Mouse (Mus musculus) cerebellum, adult 2 months (tissue): ENCODE measurements around the gene Arid1b. TPM values are rescaled to one million over a fixed set of nuclear protein-coding genes. Genes with fewer than 3 reads are reported as not detected.

Experiments
- DNase-seq, 2 experiments: peaks; one replicate each; pipeline ENCODE4 v3.0.0; 2021
- H3K27ac ChIP-seq: fragments of 200-500 bp; 2 replicates; pipeline ENCODE4 v1.5.1; 2012; ENCODE audit warnings: low read length, control low read depth, inconsistent platforms; ENCODE audit not compliant: insufficient read depth
- H3K27me3 ChIP-seq: fragments of 200-500 bp; 2 replicates; pipeline ENCODE4 v1.6.1; 2012; ENCODE audit warnings: inconsistent platforms, mild to moderate bottlenecking, low read length, moderate library complexity; ENCODE audit not compliant: control insufficient read depth, insufficient read depth
- H3K4me1 ChIP-seq: fragments of 200-500 bp; 2 replicates; pipeline ENCODE4 v1.6.1; 2011; ENCODE audit warnings: low read length; ENCODE audit not compliant: control insufficient read depth, insufficient read depth
- H3K4me3 ChIP-seq: fragments of 200-500 bp; replicated peaks from 2 replicates; pipeline ENCODE3; 2011; ENCODE audit warnings: mild to moderate bottlenecking, low read depth, low read length, control low read depth; ENCODE audit not compliant: insufficient read depth
- CTCF ChIP-seq: fragments of 200-500 bp; IDR thresholded peaks from 2 replicates; pipeline ENCODE4 v1.5.1; 2011; ENCODE audit warnings: low read depth, mild to moderate bottlenecking, control low read depth, low read length, moderate library complexity, borderline replicate concordance; ENCODE audit not compliant: insufficient read depth
- POLR2A ChIP-seq: fragments of 200-500 bp; IDR thresholded peaks from 2 replicates; pipeline ENCODE4 v1.6.1; 2011; ENCODE audit warnings: low read length, control low read depth, borderline replicate concordance; ENCODE audit not compliant: insufficient read depth
- WGBS: fragments of 180-500 bp; shearing (Covaris S2); methylation state at CpG from one replicate; pipeline ENCODE4 v1.1.7; 2018; 5-methylcytosine and 5-hydroxymethylcytosine counted together
- polyA plus RNA-seq: library from polyadenylated mRNA; depleted of rRNA; stranded (reverse); fragments of >200 nt; gene quantifications from 2 replicates; pipeline ENCODE4 v1.2.3, GENCODE M21; 2012

Arid1b gene
- polyA plus RNA-seq, 1 experiment = 25.6 TPM

GRCm38 (mm10) chr17:5196005-5196404 is 201.9 kb downstream of the Arid1b start:
- Histone ChIP-seq H3K27ac (no peak overlapping the region), H3K4me1 (peaks cover 19% of the 10 kb centered on the region), H3K4me3 (no peak overlapping the region), H3K27me3 (no peaks in the 10 kb centered on the region)
- TF ChIP-seq CTCF (no peak), POLR2A (no peak)
- DNase-seq = peak in 1 of 2 experiments; percentile 63
- 13% methylated on average over 10 of the region's 10 CpGs for whole genome bisulfite sequencing

- H3K4me1 ChIP-seq = peaks cover 19% of the 10 kb centered on the region
- no peak for DNase-seq
- H3K27ac ChIP-seq = no peak overlapping the region
- no peaks in the 10 kb centered on the region for H3K27me3 ChIP-seq
- 76% methylated on average over 6 of the region's 6 CpGs for WGBS
- no peak overlapping the region for H3K4me3 ChIP-seq
- TF ChIP-seq CTCF (no peak), POLR2A (no peak)
Observed at GRCm38 (mm10) chr17:5196508-5196907, 202.4 kb downstream of the Arid1b start.

GRCm38 (mm10) chr17:5197083-5197482 is 203.0 kb downstream of the Arid1b start:
- H3K27me3 ChIP-seq = no peaks in the 10 kb centered on the region
- 98% methylated on average over 2 of the region's 2 CpGs for WGBS
- no peak overlapping the region for H3K27ac ChIP-seq
- no peak overlapping the region for H3K4me3 ChIP-seq
- TF ChIP-seq POLR2A = no peak
- TF ChIP-seq CTCF = no peak
- peaks cover 19% of the 10 kb centered on the region for H3K4me1 ChIP-seq
- no peak for DNase-seq

- WGBS = 64% methylated on average over 3 of the region's 3 CpGs
- no peak for TF ChIP-seq CTCF
- no peak for TF ChIP-seq POLR2A
- H3K27ac ChIP-seq = no peak overlapping the region
- H3K27me3 ChIP-seq = no peaks in the 10 kb centered on the region
- peaks cover 21% of the 10 kb centered on the region for H3K4me1 ChIP-seq
- DNase-seq = no peak
- no peak overlapping the region for H3K4me3 ChIP-seq
Observed at GRCm38 (mm10) chr17:5197765-5198164, 203.6 kb downstream of the Arid1b start.

- 11% methylated on average over 6 of the region's 6 CpGs for WGBS
- H3K27ac ChIP-seq = no peak overlapping the region
Observed at GRCm38 (mm10) chr17:5198252-5198651, 204.1 kb downstream of the Arid1b start.

GRCm38 (mm10) chr17:5198811-5199210 is 204.7 kb downstream of the Arid1b start:
- Histone ChIP-seq H3K4me3 (no peak overlapping the region), H3K27me3 (no peaks in the 10 kb centered on the region), H3K4me1 (peaks cover 26% of the 10 kb centered on the region), H3K27ac (no peak overlapping the region)
- no peak for DNase-seq
- TF ChIP-seq POLR2A (no peak), CTCF (no peak)
- WGBS = 60% methylated on average over 4 of the region's 4 CpGs

More at GRCm38 (mm10) chr17:5198252-5198651, 204.1 kb downstream of the Arid1b start:
- Histone ChIP-seq H3K27me3 (no peaks in the 10 kb centered on the region), H3K4me3 (no peak overlapping the region), H3K4me1 (peaks cover 21% of the 10 kb centered on the region)
- TF ChIP-seq CTCF (no peak), POLR2A (no peak)
- no peak for DNase-seq

GRCm38 (mm10) chr17:5200638-5201037 is 206.5 kb downstream of the Arid1b start:
- DNase-seq = no peak
- Histone ChIP-seq H3K4me1 (peaks cover 28% of the 10 kb centered on the region), H3K27ac (no peak overlapping the region), H3K4me3 (no peak overlapping the region), H3K27me3 (no peaks in the 10 kb centered on the region)
- TF ChIP-seq POLR2A = no peak
- no peak for TF ChIP-seq CTCF
- WGBS = 83% methylated on average over 6 of the region's 6 CpGs

GRCm38 (mm10) chr17:5201859-5202598 is 207.9 kb downstream of the Arid1b start:
- Histone ChIP-seq H3K27me3 (no peaks in the 10 kb centered on the region), H3K4me1 (peaks cover 31% of the 10 kb centered on the region), H3K4me3 (no peak overlapping the region), H3K27ac (no peak overlapping the region)
- peak; percentile 53 to 71 for DNase-seq
- TF ChIP-seq POLR2A (no peak), CTCF (peak; percentile 68)
- WGBS = 90% methylated on average over 6 of the region's 6 CpGs
